Mouse (Mus musculus) thymus, adult 2 months (tissue): ENCODE measurements around the gene H2-Oa. TPM values are rescaled to one million over a fixed set of nuclear protein-coding genes. Genes with fewer than 3 reads are reported as not detected.
"Not testable (repeated sequence)": the region's sequence is repeated elsewhere in the genome, so short reads cannot be mapped to it uniquely, and the experiment has no call there.

Experiments used
- DNase-seq: peaks from one replicate; pipeline ENCODE4 v3.0.0; 2021
- H3K27ac ChIP-seq: fragments of 200-500 bp; 2 replicates; pipeline ENCODE4 v1.5.1; 2012; ENCODE audit warnings: low read length, control low read depth; ENCODE audit not compliant: control insufficient read depth, insufficient read depth
- H3K27me3 ChIP-seq: fragments of 200-500 bp; 2 replicates; pipeline ENCODE4 v1.6.1; 2012; ENCODE audit warnings: mild to moderate bottlenecking, low read length, moderate library complexity, mixed read lengths; ENCODE audit not compliant: control insufficient read depth, insufficient read depth
- H3K36me3 ChIP-seq: fragments of 200-500 bp; 2 replicates; pipeline ENCODE4 v1.6.1; 2012; ENCODE audit warnings: mild to moderate bottlenecking, low read length, moderate library complexity; ENCODE audit not compliant: control insufficient read depth, insufficient read depth
- H3K4me1 ChIP-seq: fragments of 200-500 bp; replicated peaks from 2 replicates; pipeline ENCODE4 v1.6.1; 2012; ENCODE audit warnings: low read length; ENCODE audit not compliant: control insufficient read depth, insufficient read depth
- H3K4me3 ChIP-seq: fragments of 200-500 bp; 2 replicates; pipeline ENCODE4 v1.5.1; 2012; ENCODE audit warnings: mild to moderate bottlenecking, low read length, control low read depth, moderate library complexity; ENCODE audit not compliant: control insufficient read depth, insufficient read depth
- CTCF ChIP-seq: fragments of 200-500 bp; IDR thresholded peaks from 2 replicates; pipeline ENCODE4 v1.5.1; 2012; ENCODE audit warnings: mild to moderate bottlenecking, control low read depth, low read length, moderate library complexity, borderline replicate concordance; ENCODE audit not compliant: control insufficient read depth, poor library complexity, insufficient read depth; ENCODE audit errors: extremely low read depth
- POLR2A ChIP-seq: fragments of 200-500 bp; IDR thresholded peaks from 2 replicates; pipeline ENCODE4 v1.6.1; 2012; ENCODE audit warnings: mild to moderate bottlenecking, low read length, control low read depth, moderate library complexity; ENCODE audit not compliant: control insufficient read depth, poor library complexity, insufficient read depth; ENCODE audit errors: extremely low read depth
- WGBS: fragments of 180-500 bp; shearing (Covaris S2); methylation state at CpG from one replicate; pipeline ENCODE4 v1.1.7; 2018; 5-methylcytosine and 5-hydroxymethylcytosine counted together
- polyA plus RNA-seq: library from polyadenylated mRNA; depleted of rRNA; stranded (reverse); fragments of >200 nt; gene quantifications from 2 replicates; pipeline ENCODE4 v1.2.3, GENCODE M21; 2012; rRNA removed

H2-Oa gene
- polyA plus RNA-seq, 1 experiment = 154 TPM

GRCm38 (mm10) chr17:34139416-34139815, 47.3 kb downstream of the H2-Oa start:
- no peak for DNase-seq
- 93% methylated on average over 16 of the region's 16 CpGs for WGBS
- H3K27me3 ChIP-seq = no peaks in the 10 kb centered on the region
- H3K27ac ChIP-seq = no peak overlapping the region
- H3K4me3 ChIP-seq = no peak overlapping the region
- no peaks in the 10 kb centered on the region for H3K36me3 ChIP-seq
- no peak for TF ChIP-seq CTCF
- no peak for TF ChIP-seq POLR2A
- peaks cover 36% of the 10 kb centered on the region for H3K4me1 ChIP-seq

GRCm38 (mm10) chr17:34140240-34140639, 48.1 kb downstream of the H2-Oa start:
- Histone ChIP-seq H3K27ac (no peak overlapping the region), H3K27me3 (no peaks in the 10 kb centered on the region), H3K4me3 (no peak overlapping the region), H3K4me1 (peaks cover 44% of the 10 kb centered on the region), H3K36me3 (no peaks in the 10 kb centered on the region)
- WGBS = 83% methylated on average over 5 of the region's 5 CpGs
- TF ChIP-seq CTCF (no peak), POLR2A (no peak)
- no peak for DNase-seq

GRCm38 (mm10) chr17:34141448-34141847, 49.3 kb downstream of the H2-Oa start:
- TF ChIP-seq CTCF = no peak
- no peak for TF ChIP-seq POLR2A
- 41% methylated on average over 4 of the region's 4 CpGs for WGBS
- H3K27ac ChIP-seq = no peak overlapping the region
- DNase-seq = no peak
- H3K36me3 ChIP-seq = no peaks in the 10 kb centered on the region
- H3K27me3 ChIP-seq = no peaks in the 10 kb centered on the region
- H3K4me1 ChIP-seq = peaks cover 35% of the 10 kb centered on the region
- no peak overlapping the region for H3K4me3 ChIP-seq

GRCm38 (mm10) chr17:34142456-34143010, 50.4 kb downstream of the H2-Oa start:
- no peak for TF ChIP-seq CTCF
- TF ChIP-seq POLR2A = no peak
- WGBS = 44% methylated on average over 7 of the region's 7 CpGs
- DNase-seq = no peak

GRCm38 (mm10) chr17:34143033-34143432, 50.9 kb downstream of the H2-Oa start, which contains the start of gene H2-DMb2:
Gene H2-DMb2 (plus strand): TSS chr17:34143307.
- Histone ChIP-seq H3K27ac (peak within 1 kb of the TSS; percentile 87), H3K27me3 (no peaks in the 10 kb centered on the region), H3K4me3 (peak within 1 kb of the TSS; percentile 8), H3K36me3 (no peaks in the 10 kb centered on the region), H3K4me1 (peaks cover 27% of the 10 kb centered on the region)
- peak; percentile 87 for DNase-seq
- WGBS = 4% methylated on average over 7 of the region's 7 CpGs
- TF ChIP-seq CTCF (no peak), POLR2A (no peak)

More at GRCm38 (mm10) chr17:34142456-34143010, 50.4 kb downstream of the H2-Oa start:
- Histone ChIP-seq H3K27ac (peak overlapping the region; percentile 87), H3K4me1 (peaks cover 27% of the 10 kb centered on the region), H3K4me3 (peak overlapping the region; percentile 8; the same call in 1 of the 2 replicates), H3K27me3 (no peaks in the 10 kb centered on the region), H3K36me3 (no peaks in the 10 kb centered on the region)

- Histone ChIP-seq H3K4me3 (no peak overlapping the region; the same call in 1 of the 2 replicates), H3K36me3 (no peaks in the 10 kb centered on the region), H3K4me1 (peaks cover 27% of the 10 kb centered on the region), H3K27ac (peak overlapping the region; percentile 87), H3K27me3 (no peaks in the 10 kb centered on the region)
- WGBS = 15% methylated on average over 5 of the region's 5 CpGs
- no peak for DNase-seq
- no peak for TF ChIP-seq POLR2A
- TF ChIP-seq CTCF = no peak
Observed at GRCm38 (mm10) chr17:34143461-34143860, 51.3 kb downstream of the H2-Oa start.

- 75% methylated on average over 4 of the region's 4 CpGs for WGBS
- not testable (repeated sequence) for DNase-seq, H3K4me3 ChIP-seq
Observed at GRCm38 (mm10) chr17:34144221-34144620, 52.1 kb downstream of the H2-Oa start.

More at GRCm38 (mm10) chr17:34144221-34144620, 52.1 kb downstream of the H2-Oa start:
- H3K36me3 ChIP-seq, H3K27ac ChIP-seq, H3K27me3 ChIP-seq: not testable (repeated sequence)
- peaks cover 27% of the 10 kb centered on the region for H3K4me1 ChIP-seq

Other genes starting within 250 kb of the H2-Oa start
- gene Cd320, start 249.2 kb upstream of the H2-Oa start, polyA plus RNA-seq = 28.7 and 32.9 TPM in 2 replicates
- 3.0 TPM in 1 of 2 replicates, not detected in the other for gene Gm7029, start 218.5 kb upstream of the H2-Oa start, polyA plus RNA-seq
- gene Kifc1, start 201.7 kb upstream of the H2-Oa start, polyA plus RNA-seq = 57.3 and 70.8 TPM in 2 replicates
- 0.69 and 1.0 TPM in 2 replicates for gene Platr17, start 187.2 kb upstream of the H2-Oa start, polyA plus RNA-seq
- 116 and 129 TPM in 2 replicates for gene Daxx, start 182.9 kb upstream of the H2-Oa start, polyA plus RNA-seq
- gene Tapbp, start 176.4 kb upstream of the H2-Oa start, polyA plus RNA-seq = 201 and 248 TPM in 2 replicates
- gene Zbtb22, start 176.4 kb upstream of the H2-Oa start, polyA plus RNA-seq = 119 and 120 TPM in 2 replicates
- 528 and 541 TPM in 2 replicates for gene Rgl2, start 162.8 kb upstream of the H2-Oa start, polyA plus RNA-seq
- gene Pfdn6, start 152.0 kb upstream of the H2-Oa start, polyA plus RNA-seq = 29.8 and 35.1 TPM in 2 replicates
- 35.4 and 38.1 TPM in 2 replicates for gene Wdr46, start 151.7 kb upstream of the H2-Oa start, polyA plus RNA-seq
- 25.6 and 25.8 TPM in 2 replicates for gene B3galt4, start 140.9 kb upstream of the H2-Oa start, polyA plus RNA-seq
- gene Vps52, start 136.5 kb upstream of the H2-Oa start, polyA plus RNA-seq = 127 and 142 TPM in 2 replicates
- 584 and 593 TPM in 2 replicates for gene Rps18, start 136.3 kb upstream of the H2-Oa start, polyA plus RNA-seq
- gene H2-K1, start 92.0 kb upstream of the H2-Oa start, polyA plus RNA-seq = 3,482 and 5,138 TPM in 2 replicates
- gene Ring1, start 67.7 kb upstream of the H2-Oa start, polyA plus RNA-seq = 38.4 and 40.7 TPM in 2 replicates
- gene H2-Ke6, start 64.3 kb upstream of the H2-Oa start, polyA plus RNA-seq = 127 and 141 TPM in 2 replicates
- gene Slc39a7, start 60.7 kb upstream of the H2-Oa start, polyA plus RNA-seq = 187 and 195 TPM in 2 replicates
- gene Rxrb, start 60.5 kb upstream of the H2-Oa start, polyA plus RNA-seq = 143 and 164 TPM in 2 replicates
- 8.5 and 11.8 TPM in 2 replicates for gene Col11a2, start 52.9 kb upstream of the H2-Oa start, polyA plus RNA-seq
- 141 and 177 TPM in 2 replicates for gene H2-DMa, start 27.2 kb downstream of the H2-Oa start, polyA plus RNA-seq
- 236 and 257 TPM in 2 replicates for gene Brd2, start 30.3 kb downstream of the H2-Oa start, polyA plus RNA-seq
- 119 and 123 TPM in 2 replicates for gene H2-DMb2, start 51.0 kb downstream of the H2-Oa start, polyA plus RNA-seq
- 130 and 197 TPM in 2 replicates for gene H2-DMb1, start 60.7 kb downstream of the H2-Oa start, polyA plus RNA-seq
- 197 and 202 TPM in 2 replicates for gene Tap1, start 95.2 kb downstream of the H2-Oa start, polyA plus RNA-seq
- 288 and 334 TPM in 2 replicates for gene Psmb9, start 95.4 kb downstream of the H2-Oa start, polyA plus RNA-seq
- 656 and 705 TPM in 2 replicates for gene Psmb8, start 105.4 kb downstream of the H2-Oa start, polyA plus RNA-seq
- gene Tap2, start 111.2 kb downstream of the H2-Oa start, polyA plus RNA-seq = 231 and 232 TPM in 2 replicates
- 30.1 and 37.5 TPM in 2 replicates for gene H2-Ob, start 146.6 kb downstream of the H2-Oa start, polyA plus RNA-seq
- 2,799 and 4,004 TPM in 2 replicates for gene H2-Ab1, start 165.3 kb downstream of the H2-Oa start, polyA plus RNA-seq
- gene H2-Aa, start 195.5 kb downstream of the H2-Oa start, polyA plus RNA-seq = 1,027 and 1,363 TPM in 2 replicates
- 492 and 666 TPM in 2 replicates for gene H2-Eb1, start 213.5 kb downstream of the H2-Oa start, polyA plus RNA-seq
- 7.6 and 10.0 TPM in 2 replicates for gene H2-Eb2, start 233.3 kb downstream of the H2-Oa start, polyA plus RNA-seq